Mouse (Mus musculus) kidney, embryonic 14.5 days (tissue): ENCODE measurements at regions not wholly inside any gene's neighbourhood (a gene's known extent, or its start where the extent isn't known, plus 50 kb on each side); places are given as distances from the start of the nearest gene placed in this dataset.

Experiments
- ATAC-seq: fragments of 200-750 bp; cut with Nextera tagmentation; 2 replicates; pipeline ENCODE4 v1.8.0; 2017; ENCODE audit warnings: moderate number of reproducible peaks, mild to moderate bottlenecking, moderate TSS enrichment, moderate library complexity; ENCODE audit not compliant: low FRiP score, low TSS enrichment
- H3K27ac ChIP-seq: fragments of 300-500 bp; sonication (generic); 2 replicates; pipeline ENCODE4 v1.5.1; 2014; ENCODE audit warnings: low read depth, mild to moderate bottlenecking, low read length, moderate library complexity, mixed read lengths
- H3K27me3 ChIP-seq: fragments of 300-500 bp; sonication (generic); 2 replicates; pipeline ENCODE4 v1.6.1; 2014; ENCODE audit warnings: mild to moderate bottlenecking, low read length; ENCODE audit not compliant: control insufficient read depth, insufficient read depth
- H3K36me3 ChIP-seq: fragments of 300-500 bp; sonication (generic); 2 replicates; pipeline ENCODE4 v1.6.1; 2014; ENCODE audit warnings: low read length, mixed read lengths; ENCODE audit not compliant: control insufficient read depth, insufficient read depth
- H3K4me1 ChIP-seq: fragments of 300-500 bp; sonication (generic); 2 replicates; pipeline ENCODE4 v1.6.1; 2014; ENCODE audit warnings: low read length, mixed read lengths; ENCODE audit not compliant: control insufficient read depth, insufficient read depth
- H3K4me2 ChIP-seq: fragments of 300-500 bp; sonication (generic); replicated peaks from 2 replicates; pipeline ENCODE4 v1.6.1; 2014; ENCODE audit warnings: low read depth, mild to moderate bottlenecking, low read length
- H3K4me3 ChIP-seq: fragments of 300-500 bp; sonication (generic); 2 replicates; pipeline ENCODE4 v1.5.1; 2014; ENCODE audit warnings: mild to moderate bottlenecking, low read length
- H3K9ac ChIP-seq: fragments of 300-500 bp; sonication (generic); 2 replicates; pipeline ENCODE4 v1.6.1; 2014; ENCODE audit warnings: low read depth, mild to moderate bottlenecking, low read length, moderate library complexity
- H3K9me3 ChIP-seq: fragments of 300-500 bp; sonication (generic); 2 replicates; pipeline ENCODE4 v1.6.1; 2016; ENCODE audit warnings: low read length; ENCODE audit not compliant: control insufficient read depth
- WGBS: fragments of 180-500 bp; shearing (Covaris S2); extraction: QIAGEN DNeasy Blood & Tissue Kit; methylation state at CpG from one replicate; pipeline ENCODE4 v1.1.7; 2014; 5-methylcytosine and 5-hydroxymethylcytosine counted together

- no peaks in the 10 kb centered on the region for H3K4me1 ChIP-seq
- no peak overlapping the region for H3K4me2 ChIP-seq
- 80% methylated on average over 7 of the region's 7 CpGs for WGBS
- no peak overlapping the region for H3K27ac ChIP-seq
- H3K9me3 ChIP-seq, result no peaks in the 10 kb centered on the region
- no peak overlapping the region for H3K4me3 ChIP-seq
- no peaks in the 10 kb centered on the region for H3K27me3 ChIP-seq
- no peak for ATAC-seq
- no peaks in the 10 kb centered on the region for H3K36me3 ChIP-seq
- no peak overlapping the region for H3K9ac ChIP-seq
Measured at GRCm38 (mm10) chr17:72691630-72692029, 87.2 kb upstream of the Alk start.

- no peaks in the 10 kb centered on the region for H3K27me3 ChIP-seq
- H3K36me3 ChIP-seq, result no peaks in the 10 kb centered on the region
- 80% methylated on average over 10 of the region's 10 CpGs for WGBS
- no peak overlapping the region for H3K4me3 ChIP-seq
- ATAC-seq, result no peak
- no peaks in the 10 kb centered on the region for H3K9me3 ChIP-seq
- H3K4me2 ChIP-seq, result no peak overlapping the region
- no peak overlapping the region for H3K27ac ChIP-seq
- no peaks in the 10 kb centered on the region for H3K4me1 ChIP-seq
- H3K9ac ChIP-seq, result no peak overlapping the region
Measured at GRCm38 (mm10) chr17:72689606-72690005, 85.2 kb upstream of the Alk start.

DNA sequence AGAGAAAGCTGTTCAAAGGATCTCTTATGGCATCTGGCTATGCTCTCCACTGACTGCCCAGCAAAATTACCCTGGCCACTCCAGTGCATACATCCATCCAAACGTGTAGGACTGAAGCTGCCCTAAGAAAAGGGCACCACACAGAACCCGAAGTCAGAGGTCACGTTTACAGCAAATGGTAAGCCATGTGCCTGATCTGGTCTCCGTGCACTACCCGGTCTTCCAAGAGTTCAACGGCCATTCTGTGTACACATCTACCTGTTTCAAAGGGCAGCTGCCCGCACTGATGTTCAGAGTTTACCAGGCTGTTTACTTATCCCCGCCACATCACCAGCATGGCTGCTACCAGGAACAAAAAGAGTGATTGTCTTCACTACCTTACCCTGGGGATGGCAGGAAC, 84.4 kb upstream of the Alk start:
- H3K4me1 ChIP-seq, result no peaks in the 10 kb centered on the region
- no peak overlapping the region for H3K4me3 ChIP-seq
- no peak overlapping the region for H3K4me2 ChIP-seq
- WGBS, result 82% methylated on average over 8 of the region's 8 CpGs
- H3K27ac ChIP-seq, result no peak overlapping the region
- no peaks in the 10 kb centered on the region for H3K27me3 ChIP-seq
- H3K36me3 ChIP-seq, result no peaks in the 10 kb centered on the region
- H3K9ac ChIP-seq, result no peak overlapping the region
- ATAC-seq, result no peak
- no peaks in the 10 kb centered on the region for H3K9me3 ChIP-seq

- H3K9ac ChIP-seq, result no peak overlapping the region
- no peaks in the 10 kb centered on the region for H3K36me3 ChIP-seq
- ATAC-seq, result no peak
- no peak overlapping the region for H3K27ac ChIP-seq
- no peak overlapping the region for H3K4me2 ChIP-seq
- no peaks in the 10 kb centered on the region for H3K9me3 ChIP-seq
- no peak overlapping the region for H3K4me3 ChIP-seq
- no peaks in the 10 kb centered on the region for H3K4me1 ChIP-seq
- no peaks in the 10 kb centered on the region for H3K27me3 ChIP-seq
- WGBS, result 80% methylated on average over 4 of the region's 4 CpGs
Measured at GRCm38 (mm10) chr17:72674658-72675057, 70.2 kb upstream of the Alk start.

DNA sequence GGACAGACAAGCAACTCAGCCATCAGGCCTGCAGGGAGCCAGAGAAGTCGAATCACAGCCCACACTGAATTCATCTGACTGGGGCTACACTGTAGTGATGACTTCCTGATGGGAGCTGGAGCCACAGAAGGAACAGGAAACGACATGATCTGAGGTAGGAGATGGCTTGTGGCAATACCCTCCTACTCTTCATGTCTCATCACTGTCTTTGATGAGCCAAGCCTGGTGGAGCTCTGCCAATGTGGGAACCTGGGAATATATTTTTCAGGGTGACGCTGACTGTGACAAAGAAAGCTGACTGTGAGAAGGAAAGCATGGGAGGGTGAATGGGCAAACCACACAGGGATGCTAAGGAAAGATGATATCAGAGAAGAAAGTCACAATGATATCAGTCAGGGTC, 67.6 kb upstream of the Alk start:
- Histone ChIP-seq H3K36me3 (no peaks in the 10 kb centered on the region), H3K27me3 (no peaks in the 10 kb centered on the region)
- no peak for ATAC-seq

DNA sequence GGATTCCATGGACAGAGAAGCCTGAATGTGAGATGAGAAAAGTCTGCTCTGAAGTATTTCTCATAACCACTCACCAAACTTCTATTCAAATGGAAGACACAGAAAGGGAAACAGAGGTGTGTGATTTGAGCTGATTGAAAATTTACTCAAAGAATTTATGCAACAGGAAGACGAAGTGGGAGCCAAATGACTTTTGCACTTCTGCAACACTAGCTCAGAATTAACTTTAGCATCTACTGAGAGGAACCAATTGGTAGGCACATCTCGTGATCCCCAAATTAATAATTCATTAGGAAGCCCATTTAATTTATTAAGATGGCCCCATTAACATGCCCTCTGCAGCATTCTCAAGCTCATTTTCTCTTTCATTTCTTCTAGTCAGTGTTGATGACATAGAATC, 62.5 kb upstream of the Alk start:
- H3K9me3 ChIP-seq, result no peaks in the 10 kb centered on the region
- ATAC-seq, result no peak
- H3K4me3 ChIP-seq, result no peak overlapping the region
- no peak overlapping the region for H3K4me2 ChIP-seq
- no peak overlapping the region for H3K27ac ChIP-seq
- H3K27me3 ChIP-seq, result no peaks in the 10 kb centered on the region
- no peaks in the 10 kb centered on the region for H3K36me3 ChIP-seq
- no peak overlapping the region for H3K9ac ChIP-seq
- 81% methylated on average over 2 of the region's 2 CpGs for WGBS
- H3K4me1 ChIP-seq, result no peaks in the 10 kb centered on the region

More for the DNA sequence above, 67.6 kb upstream of the Alk start:
- H3K27ac ChIP-seq, result no peak overlapping the region
- no peaks in the 10 kb centered on the region for H3K9me3 ChIP-seq
- no peak overlapping the region for H3K4me3 ChIP-seq
- H3K4me1 ChIP-seq, result no peaks in the 10 kb centered on the region
- no peak overlapping the region for H3K4me2 ChIP-seq
- no peak overlapping the region for H3K9ac ChIP-seq
- 56% methylated on average over 3 of the region's 3 CpGs for WGBS

- 71% methylated on average over 2 of the region's 2 CpGs for WGBS
- H3K27ac ChIP-seq, result no peak overlapping the region
- H3K27me3 ChIP-seq, result no peaks in the 10 kb centered on the region
- H3K4me1 ChIP-seq, result no peaks in the 10 kb centered on the region
- no peaks in the 10 kb centered on the region for H3K9me3 ChIP-seq
- H3K9ac ChIP-seq, result no peak overlapping the region
- no peak overlapping the region for H3K4me3 ChIP-seq
- H3K4me2 ChIP-seq, result no peak overlapping the region
- no peaks in the 10 kb centered on the region for H3K36me3 ChIP-seq
- no peak for ATAC-seq
Measured at GRCm38 (mm10) chr17:72661678-72662077, 57.3 kb upstream of the Alk start.

- ATAC-seq, result no peak
Measured at GRCm38 (mm10) chr17:72658744-72659143, 54.3 kb upstream of the Alk start.

GRCm38 (mm10) chr17:72657826-72658225, 53.4 kb upstream of the Alk start:
- 68% methylated on average over 8 of the region's 8 CpGs for WGBS
- Histone ChIP-seq H3K9ac (no peak overlapping the region), H3K4me2 (no peak overlapping the region), H3K9me3 (no peaks in the 10 kb centered on the region), H3K27ac (no peak overlapping the region), H3K36me3 (no peaks in the 10 kb centered on the region), H3K4me1 (no peaks in the 10 kb centered on the region), H3K27me3 (no peaks in the 10 kb centered on the region), H3K4me3 (no peak overlapping the region)
- ATAC-seq, result no peak; the same call in 1 of the 2 replicates

More at GRCm38 (mm10) chr17:72658744-72659143, 54.3 kb upstream of the Alk start:
- H3K9me3 ChIP-seq, result no peaks in the 10 kb centered on the region
- no peaks in the 10 kb centered on the region for H3K36me3 ChIP-seq
- H3K4me2 ChIP-seq, result no peak overlapping the region
- no peak overlapping the region for H3K9ac ChIP-seq
- H3K4me3 ChIP-seq, result no peak overlapping the region
- WGBS, result 69% methylated on average over 6 of the region's 6 CpGs
- no peaks in the 10 kb centered on the region for H3K27me3 ChIP-seq
- H3K27ac ChIP-seq, result no peak overlapping the region
- no peaks in the 10 kb centered on the region for H3K4me1 ChIP-seq
